Comparison of ENCODE assay signal across 15 mouse cellular contexts in genomic region chr12:9358872-9359271, GRCm38 (mm10).
DNase-seq lines count a peak whose midpoint lies in the region; ATAC-seq and TF ChIP-seq lines count a peak whose summit lies in the region.
"Had no signal": no experiment of that assay in that cellular context is flagged by ENCODE, and none has a peak within 500 bp of the region (broad histone marks: within the 10 kb centered on the region; RNA-seq: fewer than 3 reads in every experiment).

No protein-coding gene starts in this region.

- H3K9ac ChIP-seq in heart, embryonic 11.5 days (ENCODE audit: low read depth, low read length): no peak overlapping the region
- H3K9ac ChIP-seq in ES-Bruce4 (ENCODE audit: low read depth, poor library complexity, severe bottlenecking) (no peak overlapping the region), ES-E14 (ENCODE audit: insufficient read depth, low read depth, low read length, poor library complexity, severe bottlenecking) (no peak overlapping the region)
- H3K9ac ChIP-seq in limb, embryonic 11.5 days (ENCODE audit: low read length): no peak overlapping the region
- H3K9ac ChIP-seq: hindbrain, embryonic 15.5 days; liver, embryonic 13.5 days; neural tube, embryonic 13.5 days had no signal

- no peaks in the 10 kb centered on the region for H3K4me1 ChIP-seq in heart, embryonic 11.5 days (ENCODE audit: control insufficient read depth, insufficient read depth, low read length)
- H3K4me1 ChIP-seq in ES-Bruce4 (ENCODE audit: control insufficient read depth, insufficient read depth, low read length) (no peaks in the 10 kb centered on the region), ES-E14 (ENCODE audit: control insufficient read depth in 2 of 2, insufficient read depth in 2 of 2, low read length in 2 of 2, poor library complexity in 1 of 2) (no peaks in the 10 kb centered on the region)
- H3K4me1 ChIP-seq in limb, embryonic 11.5 days (ENCODE audit: control insufficient read depth, insufficient read depth, low read length): peaks cover 4% of the 10 kb centered on the region; the same call in 1 of the 2 replicates
- H3K4me1 ChIP-seq: hindbrain, embryonic 15.5 days; liver, embryonic 13.5 days; megakaryocyte, embryonic 14.5 days; neural tube, embryonic 13.5 days had no signal

- TF ChIP-seq EP300 in ES-Bruce4 (IDR thresholded peaks at IDR 0.05; ENCODE audit: insufficient read depth, low read depth, low read length): peak; percentile 76; the same call in 1 of the 2 replicates

- in situ Hi-C loops in ES-E14 (cut with MboI; ENCODE audit: low sequenced_read_pairs in 2 of 2, unreplicated experiment in 2 of 2): no loop called here

- H3K36me3 ChIP-seq in heart, embryonic 11.5 days (ENCODE audit: control insufficient read depth, insufficient read depth, low read length): no peaks in the 10 kb centered on the region
- H3K36me3 ChIP-seq in ES-Bruce4 (ENCODE audit: control insufficient read depth, insufficient read depth, low read length, poor library complexity, severe bottlenecking) (no peaks in the 10 kb centered on the region), ES-E14 (ENCODE audit: control insufficient read depth, insufficient read depth, low read length, poor library complexity, severe bottlenecking) (no peaks in the 10 kb centered on the region)
- no peaks in the 10 kb centered on the region for H3K36me3 ChIP-seq in limb, embryonic 11.5 days (ENCODE audit: control insufficient read depth, insufficient read depth, low read length)
- H3K36me3 ChIP-seq: hindbrain, embryonic 15.5 days; liver, embryonic 13.5 days; neural tube, embryonic 13.5 days had no signal

- no peak for TF ChIP-seq POLR2A in ES-Bruce4 (IDR thresholded peaks at IDR 0.05; ENCODE audit: insufficient read depth, low read length)

- no peak overlapping the region for H3K27ac ChIP-seq in heart, embryonic 11.5 days (ENCODE audit: low read depth, low read length)
- H3K27ac ChIP-seq in ES-Bruce4 (ENCODE audit: insufficient read depth, low read length) (no peak overlapping the region), ES-E14 (ENCODE audit: insufficient read depth, low read depth, low read length, poor library complexity, severe bottlenecking) (no peak overlapping the region)
- no peak overlapping the region for H3K27ac ChIP-seq in limb, embryonic 11.5 days (replicated peaks; ENCODE audit: low read depth, low read length)
- H3K27ac ChIP-seq: hindbrain, embryonic 15.5 days; liver, embryonic 13.5 days; neural tube, embryonic 13.5 days had no signal

- no peak overlapping the region for H3K4me3 ChIP-seq in heart, embryonic 11.5 days (ENCODE audit: low read depth, low read length)
- H3K4me3 ChIP-seq in ES-Bruce4 (ENCODE audit: low read depth, low read length) (no peak overlapping the region), ES-E14 (ENCODE audit: insufficient read depth in 1 of 2, low read depth in 1 of 2, low read length in 2 of 2, poor library complexity in 1 of 2, severe bottlenecking in 1 of 2) (no peak overlapping the region)
- no peak overlapping the region for H3K4me3 ChIP-seq in limb, embryonic 11.5 days (ENCODE audit: low read depth, low read length)
- H3K4me3 ChIP-seq: hindbrain, embryonic 15.5 days; liver, embryonic 13.5 days; megakaryocyte, embryonic 14.5 days; neural tube, embryonic 13.5 days had no signal

- H3K4me2 ChIP-seq in heart, embryonic 11.5 days: no peak overlapping the region
- H3K4me2 ChIP-seq in limb, embryonic 11.5 days (ENCODE audit: low read depth, severe bottlenecking): no peak overlapping the region
- H3K4me2 ChIP-seq: hindbrain, embryonic 15.5 days; liver, embryonic 13.5 days; neural tube, embryonic 13.5 days had no signal

- 22% methylated on average over 8 of the region's 8 CpGs for WGBS in heart, embryonic 11.5 days (ENCODE audit: insufficient replicate concordance)
- WGBS in limb, embryonic 11.5 days: 38% methylated on average over 8 of the region's 8 CpGs

- no peaks in the 10 kb centered on the region for H3K9me3 ChIP-seq in heart, embryonic 11.5 days (replicated peaks; ENCODE audit: control insufficient read depth, low read length)
- H3K9me3 ChIP-seq in ES-Bruce4 (replicated peaks; ENCODE audit: control insufficient read depth, insufficient read depth, low read length, poor library complexity, severe bottlenecking) (no peaks in the 10 kb centered on the region), ES-E14 (ENCODE audit: control insufficient read depth, insufficient read depth, low read depth, low read length) (no peaks in the 10 kb centered on the region)
- no peaks in the 10 kb centered on the region for H3K9me3 ChIP-seq in limb, embryonic 11.5 days (ENCODE audit: control insufficient read depth, low read length)
- H3K9me3 ChIP-seq: hindbrain, embryonic 15.5 days; liver, embryonic 13.5 days; neural tube, embryonic 13.5 days had no signal

- ATAC-seq in heart, embryonic 11.5 days (replicated peaks; ENCODE audit: insufficient number of reproducible peaks, low FRiP score, low TSS enrichment): no peak
- ATAC-seq in limb, embryonic 11.5 days (ENCODE audit: insufficient number of reproducible peaks, low FRiP score, low TSS enrichment, low read depth): peak; percentile 51; the same call in 1 of the 2 replicates
- ATAC-seq: lung, postnatal 0 days had no signal

- no peaks in the 10 kb centered on the region for H3K27me3 ChIP-seq in heart, embryonic 11.5 days (ENCODE audit: control insufficient read depth, insufficient read depth, low read length)
- no peaks in the 10 kb centered on the region for H3K27me3 ChIP-seq in ES-Bruce4 (ENCODE audit: control insufficient read depth, insufficient read depth, low read length, poor library complexity, severe bottlenecking)
- H3K27me3 ChIP-seq in limb, embryonic 11.5 days (ENCODE audit: control insufficient read depth, insufficient read depth, low read length): no peaks in the 10 kb centered on the region
- H3K27me3 ChIP-seq: hindbrain, embryonic 15.5 days; liver, embryonic 13.5 days; megakaryocyte, embryonic 14.5 days; neural tube, embryonic 13.5 days had no signal

- TF ChIP-seq CTCF in ES-Bruce4 (IDR thresholded peaks at IDR 0.05; ENCODE audit: low read depth, low read length): no peak

- peak; percentile 4 for DNase-seq in heart, adult 8-10 months (ENCODE audit: low spot score)
- peak; percentile 4 for DNase-seq in ES-E14 (ENCODE audit: low read depth, low spot score)
- DNase-seq in limb, embryonic 11.5 days (ENCODE audit: low spot score): peak; percentile 36
- no peak for DNase-seq in urinary bladder, postnatal 14 days (ENCODE audit: low spot score)
- no peak for DNase-seq in left cerebral cortex, adult 9 months (ENCODE audit: low spot score in 2 of 2)
- no peak for DNase-seq in right cerebral cortex, adult 2 months (ENCODE audit: low spot score in 2 of 2)
- DNase-seq: cerebellum, adult 9-10 months; liver, embryonic 13.5 days; thymus, postnatal 25 days had no signal

TF ChIP-seq in ES-E14, 5 proteins besides CTCF, POLR2A, EP300 and RAD21:
- no peak for TF ChIP-seq MAFK (IDR thresholded peaks at IDR 0.05; ENCODE audit: insufficient read depth, low read depth, low read length)
TF ChIP-seq in ES-E14: peak in this region for 0.

Comparison
In these comparisons a context has a peak if more than half of its experiments do, and no peak if none do; other contexts are left out.
1. DNase-seq: peak in heart, adult 8-10 months (single experiment), ES-E14 (single experiment) and limb, embryonic 11.5 days (single experiment); none in urinary bladder, postnatal 14 days (single experiment), left cerebral cortex, adult 9 months (0 of 2) and right cerebral cortex, adult 2 months (0 of 2).